Mouse (Mus musculus): ENCODE results near the gene Wdr49. TPM values are rescaled to one million over a fixed set of nuclear protein-coding genes. Genes with fewer than 3 reads are reported as not detected.

Wdr49 gene
- total and polyA plus RNA-seq, 3 experiments: not detected

DNA sequence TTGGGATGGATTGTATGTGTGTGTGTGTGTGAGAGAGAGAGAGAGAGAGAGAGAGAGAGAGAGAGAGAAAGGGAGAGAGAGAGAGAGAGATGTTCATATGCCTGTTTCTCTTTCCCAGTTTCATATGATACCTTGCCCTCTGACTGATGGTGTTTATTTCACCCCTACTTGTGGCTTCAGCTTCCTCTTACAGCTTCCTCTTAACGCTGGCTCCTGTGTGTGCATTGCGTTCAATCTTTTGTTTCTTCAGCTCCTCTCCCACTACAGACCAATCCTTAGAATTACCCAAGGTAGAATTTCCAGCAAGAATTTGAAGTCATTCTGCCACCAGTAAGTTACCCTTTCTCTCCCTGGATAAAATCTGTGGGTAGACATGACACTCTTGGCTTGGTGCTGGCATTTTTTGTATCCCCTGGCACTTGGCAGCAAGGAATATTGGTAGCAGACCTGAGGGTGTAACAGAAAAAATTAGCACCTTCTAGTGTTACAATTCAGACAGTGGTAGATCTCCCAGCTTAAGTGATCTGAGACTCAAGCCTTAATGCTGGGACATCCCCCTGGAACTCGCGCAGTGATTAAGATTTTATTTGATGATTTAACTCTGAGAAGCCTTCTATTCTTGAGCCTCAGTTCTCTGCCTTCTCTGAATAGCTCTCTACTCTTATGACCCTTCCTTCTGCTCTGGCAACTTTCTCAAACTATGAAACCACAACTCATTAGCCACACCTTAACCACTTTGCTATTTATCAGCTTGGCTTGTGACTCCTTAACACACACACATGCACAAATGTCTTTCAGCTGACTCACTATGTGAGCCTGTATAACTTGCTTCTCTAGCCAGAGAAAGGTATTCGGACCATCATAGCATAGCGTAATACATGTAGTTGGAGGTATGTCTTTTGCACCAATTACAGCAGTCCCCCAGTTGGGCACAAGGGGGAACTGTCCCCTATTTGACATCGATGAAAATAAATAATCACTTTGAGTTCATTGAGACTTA lies 17.3 kb upstream of the Wdr49 start:
- Histone ChIP-seq H3K36me3 (replicated peaks in 1 of 2; ENCODE audit: control insufficient read depth in 1 of 2, insufficient read depth in 1 of 2, low read length in 1 of 2) (no peaks in the 10 kb centered on the region), H3K9ac (ENCODE audit: insufficient read depth, low read depth) (no peak overlapping the region), H3K9me3 (replicated peaks; ENCODE audit: low read length) (no peaks in the 10 kb centered on the region), H3K79me2 (replicated peaks; ENCODE audit: control insufficient read depth, extremely low read depth, insufficient read depth, poor library complexity, severe bottlenecking) (no peaks in the 10 kb centered on the region), H3K27ac (ENCODE audit: insufficient read depth, low read depth) (no peak overlapping the region), H3K4me2 (ENCODE audit: insufficient read depth, low read depth, poor library complexity, severe bottlenecking) (peak overlapping the region; percentile 84), H3K4me3 (replicated peaks in 1 of 3; ENCODE audit: low read depth in 2 of 3, low read length in 2 of 3, poor library complexity in 1 of 3) (no peak overlapping the region), H3K4me1 (ENCODE audit: control insufficient read depth in 1 of 2, insufficient read depth in 2 of 2) (peaks cover 6 to 17% of the 10 kb centered on the region in 2 experiments), H3K27me3 (replicated peaks) (no peaks in the 10 kb centered on the region)
- in situ Hi-C loops (cut with MboI; ENCODE audit: low pct_ligation_motif_present, low pct_unique_long_range_greater_than_20kb, low sequenced_read_pairs): no loop called here
- peak; percentile 49 for TF ChIP-seq EP300 (IDR thresholded peaks at IDR 0.05; ENCODE audit: low read length)
- peak; percentile 1 for TF ChIP-seq RAD21 (IDR thresholded peaks at IDR 0.05; ENCODE audit: low read depth, low read length)
- peak; percentile 17; the same call in 1 of the 2 replicates for TF ChIP-seq SMC3 (IDR thresholded peaks at IDR 0.05; ENCODE audit: low read depth, low read length)
- TF ChIP-seq MAX (IDR thresholded peaks at IDR 0.05; ENCODE audit: low read length): no peak
- TF ChIP-seq CTCF (conservative IDR thresholded peaks at IDR 0.05 in 1 of 2, IDR thresholded peaks at IDR 0.05 in 1 of 2; ENCODE audit: low read depth in 2 of 2, low read length in 2 of 2): peak in 1 of 2 experiments; percentile 38; a peak in 2 of 4 replicates
- dilution Hi-C loops (cut with MboI; ENCODE audit: extremely low pct_ligation_motif_present, extremely low pct_unique_long_range_greater_than_20kb, low sequenced_read_pairs): no loop called here
- DNase-seq (ENCODE audit: extremely low read depth): peak; percentile 53

DNA sequence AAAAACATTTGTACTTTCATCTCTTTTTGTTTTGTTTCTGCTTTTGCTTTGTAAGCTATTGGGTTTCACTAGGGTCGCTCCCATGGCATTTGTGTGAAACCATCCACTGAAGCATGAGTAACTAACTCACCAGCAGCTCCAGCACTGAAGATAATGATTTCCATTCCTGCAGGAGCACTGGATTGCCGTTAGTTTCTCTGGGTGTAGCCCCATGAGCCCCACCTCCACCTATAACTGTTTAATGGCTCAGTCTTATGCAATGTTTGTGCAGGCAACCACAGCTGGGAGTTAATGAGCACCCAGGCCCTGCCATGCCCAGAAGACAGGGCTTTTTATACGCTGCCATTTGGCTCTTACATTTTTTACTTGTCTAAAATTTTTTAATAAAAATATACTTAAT lies 11.0 kb upstream of the Wdr49 start:
- dilution Hi-C loops (cut with MboI; ENCODE audit: extremely low pct_ligation_motif_present, extremely low pct_unique_long_range_greater_than_20kb, low sequenced_read_pairs) (no loop called here), in situ Hi-C loops (cut with MboI; ENCODE audit: low pct_ligation_motif_present, low pct_unique_long_range_greater_than_20kb, low sequenced_read_pairs) (no loop called here)
- Histone ChIP-seq H3K9me3 (replicated peaks; ENCODE audit: low read length) (no peaks in the 10 kb centered on the region), H3K9ac (ENCODE audit: insufficient read depth, low read depth) (no peak overlapping the region), H3K4me2 (ENCODE audit: insufficient read depth, low read depth, poor library complexity, severe bottlenecking) (no peak overlapping the region; the same call in 1 of the 2 replicates), H3K36me3 (replicated peaks in 1 of 2; ENCODE audit: control insufficient read depth in 1 of 2, insufficient read depth in 1 of 2, low read length in 1 of 2) (no peaks in the 10 kb centered on the region), H3K4me3 (replicated peaks in 1 of 3; ENCODE audit: low read depth in 2 of 3, low read length in 2 of 3, poor library complexity in 1 of 3) (no peak overlapping the region), H3K79me2 (replicated peaks; ENCODE audit: control insufficient read depth, extremely low read depth, insufficient read depth, poor library complexity, severe bottlenecking) (no peaks in the 10 kb centered on the region), H3K4me1 (ENCODE audit: control insufficient read depth in 1 of 2, insufficient read depth in 2 of 2) (no peaks in the 10 kb centered on the region), H3K27ac (ENCODE audit: insufficient read depth, low read depth) (no peak overlapping the region), H3K27me3 (replicated peaks) (no peaks in the 10 kb centered on the region)
- DNase-seq (ENCODE audit: extremely low read depth): no peak
- TF ChIP-seq CTCF (conservative IDR thresholded peaks at IDR 0.05 in 1 of 2, IDR thresholded peaks at IDR 0.05 in 1 of 2; ENCODE audit: low read depth in 2 of 2, low read length in 2 of 2) (no peak), ELF1 (IDR thresholded peaks at IDR 0.05; ENCODE audit: low read depth, low read length) (no peak), PAX5 (IDR thresholded peaks at IDR 0.05; ENCODE audit: low read length) (no peak), ETS1 (conservative IDR thresholded peaks at IDR 0.05; ENCODE audit: low read depth, low read length) (no peak), TCF12 (IDR thresholded peaks at IDR 0.05; ENCODE audit: low read depth, low read length) (no peak), POLR2A (IDR thresholded peaks at IDR 0.05; ENCODE audit: low read depth, low read length) (no peak), ZKSCAN1 (IDR thresholded peaks at IDR 0.05; ENCODE audit: borderline replicate concordance, low read depth, low read length) (no peak), MYC (IDR thresholded peaks at IDR 0.05; ENCODE audit: low read depth, low read length) (no peak), GABPA (IDR thresholded peaks at IDR 0.05; ENCODE audit: insufficient replicate concordance, low read depth, low read length) (no peak), MAFK (IDR thresholded peaks at IDR 0.05; ENCODE audit: insufficient replicate concordance, low read length) (no peak), E2F4 (IDR thresholded peaks at IDR 0.05; ENCODE audit: insufficient replicate concordance, low read depth, low read length) (no peak), ZNF384 (IDR thresholded peaks at IDR 0.05; ENCODE audit: low read depth, low read length) (no peak), JUND (conservative IDR thresholded peaks at IDR 0.05; ENCODE audit: low read depth, low read length) (no peak), USF1 (IDR thresholded peaks at IDR 0.05; ENCODE audit: low read depth, low read length) (no peak), HCFC1 (IDR thresholded peaks at IDR 0.05; ENCODE audit: low read depth, low read length) (no peak), RCOR1 (conservative IDR thresholded peaks at IDR 0.05; ENCODE audit: low read depth, low read length) (no peak), RAD21 (IDR thresholded peaks at IDR 0.05; ENCODE audit: low read depth, low read length) (no peak), BHLHE40 (IDR thresholded peaks at IDR 0.05; ENCODE audit: low read depth, low read length) (no peak), MAZ (IDR thresholded peaks at IDR 0.05; ENCODE audit: low read depth, low read length) (no peak)
